Mouse (Mus musculus) kidney, adult 2 months (tissue): ENCODE measurements at regions not wholly inside any gene's neighbourhood (a gene's known extent, or its start where the extent isn't known, plus 50 kb on each side); places are given as distances from the start of the nearest gene placed in this dataset.
A peak's percentile ranks its signal among the peaks of the same experiment; 100 is the strongest.

ENCODE experiments used
- DNase-seq: peaks from one replicate; pipeline ENCODE4 v3.0.0; 2021
- H3K27ac ChIP-seq: fragments of 200-500 bp; 2 replicates; pipeline ENCODE4 v1.5.1; 2012; ENCODE audit warnings: low read depth, low read length, control low read depth, inconsistent platforms; ENCODE audit not compliant: insufficient read depth
- H3K27me3 ChIP-seq: fragments of 200-500 bp; replicated peaks from 2 replicates; pipeline ENCODE4 v1.6.1; 2012; ENCODE audit warnings: mild to moderate bottlenecking, moderate library complexity, low read length, inconsistent platforms; ENCODE audit not compliant: control insufficient read depth, insufficient read depth
- H3K36me3 ChIP-seq: fragments of 200-500 bp; 2 replicates; pipeline ENCODE4 v1.6.1; 2012; ENCODE audit warnings: mild to moderate bottlenecking, moderate library complexity, low read length, inconsistent platforms; ENCODE audit not compliant: control insufficient read depth, insufficient read depth
- H3K4me1 ChIP-seq: fragments of 200-500 bp; 2 replicates; pipeline ENCODE4 v1.6.1; 2011; ENCODE audit warnings: low read length; ENCODE audit not compliant: control insufficient read depth, insufficient read depth
- H3K4me3 ChIP-seq: fragments of 200-500 bp; 2 replicates; pipeline ENCODE4 v1.5.1; 2011; ENCODE audit warnings: mild to moderate bottlenecking, low read depth, low read length, control low read depth; ENCODE audit not compliant: insufficient read depth
- CTCF ChIP-seq: fragments of 200-500 bp; conservative IDR thresholded peaks from 2 replicates; pipeline ENCODE4 v1.5.1; 2011; ENCODE audit warnings: low read depth, mild to moderate bottlenecking, control low read depth, low read length, moderate library complexity, mixed read lengths; ENCODE audit not compliant: insufficient read depth, insufficient read length
- POLR2A ChIP-seq: fragments of 200-500 bp; IDR thresholded peaks from one replicate; pipeline ENCODE4 v1.6.1; 2011; ENCODE audit warnings: low read depth, low read length, control low read depth
- WGBS: fragments of 180-500 bp; shearing (Covaris S2); methylation state at CpG from one replicate; pipeline ENCODE4 v1.1.7; 2018; 5-methylcytosine and 5-hydroxymethylcytosine counted together

DNA sequence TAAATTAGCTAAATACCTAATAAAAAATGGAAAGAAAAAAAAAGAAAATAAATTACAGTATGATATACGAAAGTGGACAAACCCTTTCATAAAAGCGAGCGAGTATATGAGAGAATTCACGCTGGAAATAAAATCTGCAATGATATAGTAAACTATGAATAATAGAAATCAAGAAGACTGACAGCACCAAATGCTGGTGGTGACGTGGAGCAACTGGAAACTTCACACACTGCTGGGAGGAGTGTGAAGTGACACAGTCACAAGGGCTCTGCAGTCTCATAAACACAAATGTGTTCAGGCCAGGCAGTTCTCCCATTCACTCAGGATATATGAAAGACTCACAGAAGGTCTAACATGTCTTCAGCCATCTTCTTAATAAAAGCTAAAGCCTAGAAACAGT lies 89.5 kb upstream of the Tprg start:
- no peak for TF ChIP-seq CTCF
- no peak for TF ChIP-seq POLR2A
- Histone ChIP-seq H3K4me3 (no peak overlapping the region), H3K36me3 (no peaks in the 10 kb centered on the region), H3K4me1 (no peaks in the 10 kb centered on the region), H3K27me3 (no peaks in the 10 kb centered on the region), H3K27ac (no peak overlapping the region)
- WGBS: 96% methylated on average over 5 of the region's 5 CpGs
- no peak for DNase-seq

DNA sequence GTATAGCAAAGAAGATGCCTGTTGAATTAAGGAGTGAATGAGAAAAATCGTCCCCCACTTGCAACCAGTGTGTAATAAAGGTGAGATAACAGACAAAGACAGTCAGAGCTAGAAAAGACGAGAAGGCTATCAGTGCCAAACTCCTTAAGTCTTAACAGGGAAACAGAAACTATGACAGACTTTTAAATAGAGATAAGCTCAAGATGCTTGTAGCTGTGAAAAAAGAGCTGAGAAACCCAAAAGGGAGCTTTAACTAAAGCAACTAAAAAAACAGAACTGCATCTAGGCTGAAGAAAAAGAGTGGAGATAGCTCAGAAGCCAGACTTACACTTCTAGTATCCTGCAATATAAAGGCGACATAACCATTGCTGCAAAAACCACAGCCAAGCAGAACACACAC lies 87.8 kb upstream of the Tprg start:
- Histone ChIP-seq H3K4me3 (no peak overlapping the region), H3K4me1 (no peaks in the 10 kb centered on the region), H3K27ac (no peak overlapping the region), H3K36me3 (no peaks in the 10 kb centered on the region), H3K27me3 (no peaks in the 10 kb centered on the region)
- DNase-seq: no peak
- TF ChIP-seq POLR2A (no peak), CTCF (no peak)
- 72% methylated on average over 3 of the region's 3 CpGs for WGBS

DNA sequence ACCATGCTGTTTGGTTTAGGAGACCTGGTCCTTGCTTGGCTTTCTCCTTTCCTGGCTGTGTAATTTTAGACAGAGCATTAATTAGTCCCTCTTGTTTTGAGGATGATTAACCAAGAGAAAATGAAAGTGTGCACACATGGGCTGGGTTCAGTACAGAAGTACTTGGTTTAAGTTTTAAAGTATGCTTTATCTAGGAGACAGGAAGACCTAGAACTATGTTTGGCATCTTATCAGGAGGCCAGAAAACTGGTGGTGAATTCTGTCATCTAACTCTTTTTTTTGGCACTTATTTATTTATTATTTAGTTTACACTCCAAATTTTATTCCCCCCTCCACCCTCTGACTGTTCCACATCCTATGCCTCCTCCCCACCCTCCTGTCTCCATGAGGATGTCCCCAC lies 86.6 kb upstream of the Tprg start:
- no peaks in the 10 kb centered on the region for H3K4me1 ChIP-seq
- no peak overlapping the region for H3K27ac ChIP-seq
- no peaks in the 10 kb centered on the region for H3K36me3 ChIP-seq
- DNase-seq: peak; percentile 8
- TF ChIP-seq POLR2A: no peak
- no peak for TF ChIP-seq CTCF
- no peaks in the 10 kb centered on the region for H3K27me3 ChIP-seq
- no peak overlapping the region for H3K4me3 ChIP-seq

DNA sequence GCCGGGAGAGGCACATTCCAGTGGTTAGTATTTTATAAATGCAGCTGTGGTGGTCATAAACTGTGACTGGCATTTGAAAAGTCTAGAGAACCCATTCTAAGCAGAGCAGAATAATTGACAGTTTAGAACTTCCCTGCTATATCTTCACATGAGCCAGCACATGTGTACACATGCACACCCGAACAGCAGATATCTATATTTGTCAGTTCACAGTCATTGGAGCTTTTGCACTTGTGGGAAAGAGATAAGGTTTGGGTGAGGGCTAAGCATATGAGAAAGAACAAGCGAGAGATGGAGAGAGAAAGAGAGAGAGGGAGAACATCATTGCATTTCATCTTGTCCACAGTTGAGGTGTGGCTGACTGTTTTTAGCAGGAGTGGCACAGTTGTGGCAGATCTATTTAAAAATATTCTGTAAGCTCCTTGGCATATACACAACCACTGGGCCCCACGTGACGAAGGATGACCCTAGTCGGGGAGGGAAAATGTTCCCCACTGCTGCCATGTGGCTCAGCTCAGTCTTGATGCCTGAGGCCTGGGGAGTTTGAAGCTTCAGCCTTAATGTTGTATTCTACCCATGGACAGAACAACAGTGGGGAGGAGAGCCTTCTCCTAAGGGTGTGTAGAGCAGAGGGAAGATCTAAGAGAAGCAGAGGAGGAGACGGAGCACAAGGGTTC lies 85.4 kb upstream of the Tprg start:
- Histone ChIP-seq H3K4me1 (no peaks in the 10 kb centered on the region), H3K27ac (no peak overlapping the region), H3K36me3 (no peaks in the 10 kb centered on the region), H3K27me3 (no peaks in the 10 kb centered on the region), H3K4me3 (no peak overlapping the region)
- DNase-seq: no peak
- WGBS: 86% methylated on average over 7 of the region's 7 CpGs
- no peak for TF ChIP-seq CTCF

DNA sequence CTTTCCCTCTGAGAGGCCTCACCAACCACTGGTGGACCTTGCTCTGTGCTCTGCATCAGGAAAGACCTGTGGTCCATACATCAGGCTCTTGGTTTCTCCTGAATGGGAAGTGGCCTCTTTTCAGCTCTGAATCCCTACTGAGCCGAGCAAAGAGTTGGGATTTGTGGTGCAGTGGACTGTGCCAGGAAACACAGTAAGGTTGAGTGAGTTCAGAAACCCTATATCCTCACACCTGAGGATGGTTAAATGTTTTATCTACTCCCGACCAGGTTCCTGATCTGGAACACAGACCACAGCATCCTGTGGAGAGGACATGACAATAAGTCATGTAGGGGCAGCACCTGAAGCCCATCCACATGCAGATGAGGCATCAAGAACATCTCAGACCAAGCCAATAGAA lies 73.4 kb upstream of the Tprg start:
- no peak overlapping the region for H3K27ac ChIP-seq
- no peaks in the 10 kb centered on the region for H3K4me1 ChIP-seq
- 42% methylated on average over 2 of the region's 2 CpGs for WGBS
- H3K27me3 ChIP-seq: no peaks in the 10 kb centered on the region
- DNase-seq: no peak
- H3K4me3 ChIP-seq: no peak overlapping the region
- no peaks in the 10 kb centered on the region for H3K36me3 ChIP-seq
- TF ChIP-seq POLR2A (no peak), CTCF (no peak)

DNA sequence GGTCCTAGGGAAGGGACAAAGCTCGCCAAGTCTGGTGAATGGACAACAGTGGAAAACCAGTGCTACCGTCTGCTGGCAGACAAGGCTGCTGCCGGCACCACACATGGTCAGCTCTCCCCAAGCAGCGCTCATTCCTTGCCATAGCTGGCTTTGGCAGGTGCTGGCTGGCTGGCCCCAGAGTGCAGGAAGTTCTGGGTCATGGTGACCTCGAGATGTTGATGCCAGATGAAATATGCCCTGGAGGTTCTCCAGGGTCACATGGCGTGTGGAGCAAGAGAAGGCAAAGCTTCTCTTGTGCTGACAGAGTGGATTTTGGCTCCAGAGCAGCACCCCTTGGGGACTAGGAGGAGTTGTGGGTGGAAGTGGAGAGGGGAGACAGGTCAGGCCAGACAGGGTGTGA lies 66.1 kb upstream of the Tprg start:
- peak; percentile 65 for DNase-seq
- H3K4me3 ChIP-seq: no peak overlapping the region
- no peaks in the 10 kb centered on the region for H3K36me3 ChIP-seq
- whole genome bisulfite sequencing: 64% methylated on average over 6 of the region's 6 CpGs
- no peaks in the 10 kb centered on the region for H3K4me1 ChIP-seq
- H3K27ac ChIP-seq: no peak overlapping the region
- H3K27me3 ChIP-seq: no peaks in the 10 kb centered on the region
- TF ChIP-seq POLR2A (no peak), CTCF (no peak)

DNA sequence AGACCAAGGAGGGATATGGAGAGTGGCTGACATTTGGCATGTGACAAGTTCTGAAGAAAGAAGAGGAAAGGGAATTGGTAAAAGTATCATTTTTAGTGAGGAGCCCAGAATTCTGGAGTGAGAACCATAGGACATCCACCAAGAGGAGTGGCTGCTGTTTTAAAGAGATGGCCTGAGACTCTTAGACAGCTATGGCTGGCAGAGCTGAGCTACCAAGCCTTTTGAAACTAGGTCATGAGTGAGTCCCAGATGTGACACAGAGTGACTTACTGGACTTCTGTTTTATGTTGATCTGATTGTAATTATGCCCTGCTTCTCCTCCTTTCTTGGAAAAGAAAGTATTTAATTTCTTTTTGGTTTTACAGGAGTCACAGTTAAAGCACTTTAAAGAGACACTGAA lies 61.8 kb upstream of the Tprg start:
- TF ChIP-seq CTCF (no peak), POLR2A (no peak)
- no peaks in the 10 kb centered on the region for H3K27me3 ChIP-seq
- H3K36me3 ChIP-seq: no peaks in the 10 kb centered on the region
- no peak overlapping the region for H3K27ac ChIP-seq
- DNase-seq: no peak
- H3K4me3 ChIP-seq: no peak overlapping the region
- no peaks in the 10 kb centered on the region for H3K4me1 ChIP-seq
